Comparison of ENCODE assay signal across 8 mouse cellular contexts in genomic region chr12:69211057-69211456, GRCm38 (mm10). TPM values are rescaled to one million over a fixed set of nuclear protein-coding genes. Genes with fewer than 3 reads are reported as not detected.
A peak's percentile ranks its signal among the peaks of the same experiment; 100 is the strongest.
DNase-seq lines count a peak whose midpoint lies in the region; ATAC-seq and TF ChIP-seq lines count a peak whose summit lies in the region.
"Had no signal": no experiment of that assay in that cellular context is flagged by ENCODE, and none has a peak within 500 bp of the region (broad histone marks: within the 10 kb centered on the region; RNA-seq: fewer than 3 reads in every experiment).

No protein-coding gene starts in this region.

- no peaks in the 10 kb centered on the region for H3K9me3 ChIP-seq in heart, embryonic 15.5 days (replicated peaks)
- H3K9me3 ChIP-seq: embryonic facial prominence, embryonic 12.5 days had no signal

- no peaks in the 10 kb centered on the region for H3K27me3 ChIP-seq in heart, embryonic 15.5 days
- no peaks in the 10 kb centered on the region for H3K27me3 ChIP-seq in thymus, adult 2 months (ENCODE audit: control insufficient read depth, insufficient read depth, low read length)
- H3K27me3 ChIP-seq: embryonic facial prominence, embryonic 12.5 days had no signal

- peaks cover 40% of the 10 kb centered on the region for H3K36me3 ChIP-seq in heart, embryonic 15.5 days
- 0 out of 2 replicates have a peak, but pooled peaks cover 3% of the 10 kb centered on the region for H3K36me3 ChIP-seq in thymus, adult 2 months (ENCODE audit: control insufficient read depth, insufficient read depth, low read length)

- DNase-seq in heart, adult 9 months (ENCODE audit: low spot score in 2 of 2): no peak
- DNase-seq in thymus, postnatal 0 days (ENCODE audit: low spot score): peak; percentile 16
- DNase-seq in thymus, adult 2 months: no peak
- DNase-seq in embryo, embryonic 11 days: peak; percentile 28
- no peak for DNase-seq in frontal cortex, postnatal 36 days (ENCODE audit: low spot score in 2 of 2)
- no peak for DNase-seq in left cerebral cortex, adult 11 months (ENCODE audit: low spot score)

- H3K4me3 ChIP-seq in heart, embryonic 15.5 days: no peak overlapping the region
- H3K4me3 ChIP-seq in thymus, adult 2 months (ENCODE audit: control insufficient read depth, insufficient read depth, low read length): no peak overlapping the region
- H3K4me3 ChIP-seq: embryonic facial prominence, embryonic 12.5 days had no signal

- 0 out of 2 replicates have a peak overlapping the region, but pooled peaks have one; percentile 18 for H3K27ac ChIP-seq in heart, embryonic 15.5 days
- no peak overlapping the region for H3K27ac ChIP-seq in thymus, adult 2 months (ENCODE audit: control insufficient read depth, insufficient read depth, low read length)
- H3K27ac ChIP-seq: embryonic facial prominence, embryonic 12.5 days had no signal

- H3K9ac ChIP-seq in heart, embryonic 15.5 days: no peak overlapping the region
- H3K9ac ChIP-seq: embryonic facial prominence, embryonic 12.5 days had no signal

- H3K4me2 ChIP-seq in heart, embryonic 15.5 days: no peak overlapping the region
- H3K4me2 ChIP-seq: embryonic facial prominence, embryonic 12.5 days had no signal

- H3K4me1 ChIP-seq in heart, embryonic 15.5 days (replicated peaks): peaks cover 5% of the 10 kb centered on the region; the same call in 1 of the 2 replicates
- H3K4me1 ChIP-seq in thymus, adult 2 months (replicated peaks; ENCODE audit: control insufficient read depth, insufficient read depth, low read length): no peaks in the 10 kb centered on the region
- H3K4me1 ChIP-seq: embryonic facial prominence, embryonic 12.5 days had no signal

- TF ChIP-seq CTCF in thymus, adult 2 months (IDR thresholded peaks at IDR 0.05; ENCODE audit: borderline replicate concordance, control insufficient read depth, extremely low read depth, insufficient read depth, low read length, poor library complexity): no peak

- no peak for TF ChIP-seq POLR2A in thymus, adult 2 months (IDR thresholded peaks at IDR 0.05; ENCODE audit: control insufficient read depth, extremely low read depth, insufficient read depth, low read length, poor library complexity)

- 44% methylated on average over 5 of the region's 5 CpGs for WGBS in heart, embryonic 15.5 days
- WGBS in thymus, adult 2 months: 90% methylated on average over 5 of the region's 5 CpGs

- ATAC-seq in heart, embryonic 15.5 days (replicated peaks; ENCODE audit: insufficient number of reproducible peaks, insufficient read depth, low FRiP score, low read depth): 0 out of 2 replicates have a peak, but pooled peaks have one; percentile 35

RNA-seq across cellular contexts. Expression of gene Gm49384, which starts 7.0 kb away (rescaled TPM):
- polyA plus RNA-seq in heart, embryonic 15.5 days (2015; fragmentation: Nextera tagmentation; extraction: Ambion mirVana): 11.2 and 15.0 TPM in 2 replicates
- 29.5 and 31.1 TPM in 2 replicates for polyA plus RNA-seq in thymus, postnatal 0 days (2015; fragmentation: Nextera tagmentation; extraction: Ambion mirVana)
- polyA plus RNA-seq in thymus, adult 2 months (2012; rRNA removed): 0.36 and 1.3 TPM in 2 replicates

RNA-seq across cellular contexts. Expression of gene Dnaaf2, which starts 12.8 kb away (rescaled TPM):
- 6.1 and 7.7 TPM in 2 replicates for polyA plus RNA-seq in heart, embryonic 15.5 days (2015; fragmentation: Nextera tagmentation; extraction: Ambion mirVana)
- polyA plus RNA-seq in thymus, postnatal 0 days (2015; fragmentation: Nextera tagmentation; extraction: Ambion mirVana): 11.0 and 11.2 TPM in 2 replicates
- 4.8 TPM in 2 replicates for polyA plus RNA-seq in thymus, adult 2 months (2012; rRNA removed)

RNA-seq across cellular contexts. Expression of gene Gm49383, which starts 14.2 kb away (rescaled TPM):
- 14.3 and 16.2 TPM in 2 replicates for polyA plus RNA-seq in heart, embryonic 15.5 days (2015; fragmentation: Nextera tagmentation; extraction: Ambion mirVana)
- polyA plus RNA-seq in thymus, postnatal 0 days (2015; fragmentation: Nextera tagmentation; extraction: Ambion mirVana): 35.7 and 37.1 TPM in 2 replicates
- 5.5 and 9.5 TPM in 2 replicates for polyA plus RNA-seq in thymus, adult 2 months (2012; rRNA removed)

RNA-seq across cellular contexts. Expression of gene Pole2, which starts 16.9 kb away (rescaled TPM):
- 12.7 and 16.0 TPM in 2 replicates for polyA plus RNA-seq in heart, embryonic 15.5 days (2015; fragmentation: Nextera tagmentation; extraction: Ambion mirVana)
- polyA plus RNA-seq in thymus, postnatal 0 days (2015; fragmentation: Nextera tagmentation; extraction: Ambion mirVana): 21.4 and 23.1 TPM in 2 replicates
- polyA plus RNA-seq in thymus, adult 2 months (2012; rRNA removed): 16.5 and 16.9 TPM in 2 replicates

RNA-seq across cellular contexts. Expression of gene Mgat2, which starts 27.1 kb away (rescaled TPM):
- 40.1 and 45.2 TPM in 2 replicates for polyA plus RNA-seq in heart, embryonic 15.5 days (2015; fragmentation: Nextera tagmentation; extraction: Ambion mirVana)
- 54.3 and 63.3 TPM in 2 replicates for polyA plus RNA-seq in thymus, postnatal 0 days (2015; fragmentation: Nextera tagmentation; extraction: Ambion mirVana)
- 21.5 and 21.8 TPM in 2 replicates for polyA plus RNA-seq in thymus, adult 2 months (2012; rRNA removed)

Comparison
In these comparisons a context has a peak if more than half of its experiments do, and no peak if none do; other contexts are left out.
1. DNase-seq: peak in thymus, postnatal 0 days (single experiment) and embryo, embryonic 11 days (single experiment); none in heart, adult 9 months (0 of 2), thymus, adult 2 months (single experiment), frontal cortex, postnatal 36 days (0 of 2) and left cerebral cortex, adult 11 months (single experiment).